Mouse (Mus musculus): ENCODE data around the gene Ssrp1. TPM values are rescaled to one million over a fixed set of nuclear protein-coding genes. Genes with fewer than 3 reads are reported as not detected.

Gene Ssrp1
- total and polyA plus RNA-seq, 3 experiments, result 241 to 437 (median 297) TPM

- Histone ChIP-seq H3K9me3 (replicated peaks; ENCODE audit: low read length) (no peaks in the 10 kb centered on the region), H3K36me3 (replicated peaks in 1 of 2; ENCODE audit: control insufficient read depth in 1 of 2, insufficient read depth in 1 of 2, low read length in 1 of 2) (peaks cover 0 to 2% of the 10 kb centered on the region in 2 experiments), H3K79me2 (replicated peaks; ENCODE audit: control insufficient read depth, extremely low read depth, insufficient read depth, poor library complexity, severe bottlenecking) (no peaks in the 10 kb centered on the region), H3K27me3 (replicated peaks) (no peaks in the 10 kb centered on the region), H3K9ac (ENCODE audit: insufficient read depth, low read depth) (no peak overlapping the region; the same call in 1 of the 2 replicates), H3K27ac (ENCODE audit: insufficient read depth, low read depth) (no peak overlapping the region), H3K4me3 (replicated peaks in 1 of 3; ENCODE audit: low read depth in 2 of 3, low read length in 2 of 3, poor library complexity in 1 of 3) (no peak overlapping the region), H3K4me1 (ENCODE audit: control insufficient read depth in 1 of 2, insufficient read depth in 2 of 2) (peaks cover 8 to 50% of the 10 kb centered on the region in 2 experiments), H3K4me2 (ENCODE audit: insufficient read depth, low read depth, poor library complexity, severe bottlenecking) (no peak overlapping the region)
- no peak; the same call in 1 of the 2 replicates for TF ChIP-seq MEF2A (IDR thresholded peaks at IDR 0.05; ENCODE audit: borderline replicate concordance, low read depth, low read length)
- no peak for TF ChIP-seq POLR2AphosphoS2 (IDR thresholded peaks at IDR 0.05; ENCODE audit: low read depth, low read length)
- no peak for TF ChIP-seq POLR2A (IDR thresholded peaks at IDR 0.05; ENCODE audit: low read depth, low read length)
- no peak for TF ChIP-seq JUN (IDR thresholded peaks at IDR 0.05; ENCODE audit: insufficient read depth, low read depth, low read length)
- TF ChIP-seq EP300 (IDR thresholded peaks at IDR 0.05; ENCODE audit: low read length), result peak; percentile 9; the same call in 1 of the 2 replicates
- no peak for TF ChIP-seq KAT2A (IDR thresholded peaks at IDR 0.05; ENCODE audit: insufficient replicate concordance, low read length)
- no peak for TF ChIP-seq GABPA (IDR thresholded peaks at IDR 0.05; ENCODE audit: insufficient replicate concordance, low read depth, low read length)
- no peak for TF ChIP-seq E2F4 (IDR thresholded peaks at IDR 0.05; ENCODE audit: insufficient replicate concordance, low read depth, low read length)
- TF ChIP-seq TBP (conservative IDR thresholded peaks at IDR 0.05; ENCODE audit: low read depth, low read length), result 0 out of 2 replicates have a peak, but pooled peaks have one; percentile 53
- TF ChIP-seq UBTF (IDR thresholded peaks at IDR 0.05; ENCODE audit: low read depth, low read length), result no peak
- TF ChIP-seq NELFE (IDR thresholded peaks at IDR 0.05; ENCODE audit: low read depth, low read length), result no peak
- peak; percentile 29 for TF ChIP-seq SMC3 (IDR thresholded peaks at IDR 0.05; ENCODE audit: low read depth, low read length)
- TF ChIP-seq MAFK (IDR thresholded peaks at IDR 0.05; ENCODE audit: insufficient replicate concordance, low read length), result no peak
- no peak for TF ChIP-seq MXI1 (IDR thresholded peaks at IDR 0.05; ENCODE audit: low read depth, low read length)
- no peak; the same call in none of the 2 replicates for TF ChIP-seq RAD21 (IDR thresholded peaks at IDR 0.05; ENCODE audit: low read depth, low read length)
- peak in 1 of 2 experiments; percentile 55; a peak in 2 of 4 replicates for TF ChIP-seq CTCF (conservative IDR thresholded peaks at IDR 0.05 in 1 of 2, IDR thresholded peaks at IDR 0.05 in 1 of 2; ENCODE audit: low read depth in 2 of 2, low read length in 2 of 2)
- DNase-seq (ENCODE audit: extremely low read depth), result no peak
- in situ Hi-C loops (cut with MboI; ENCODE audit: low pct_ligation_motif_present, low pct_unique_long_range_greater_than_20kb, low sequenced_read_pairs), result no loop called here
- dilution Hi-C loops (cut with MboI; ENCODE audit: extremely low pct_ligation_motif_present, extremely low pct_unique_long_range_greater_than_20kb, low sequenced_read_pairs), result no loop called here
Observed at GRCm38 (mm10) chr2:85013826-85014587, 23.0 kb upstream of the Ssrp1 start.

- H3K4me3 ChIP-seq (replicated peaks in 1 of 3; ENCODE audit: low read depth in 2 of 3, low read length in 2 of 3, poor library complexity in 1 of 3), result no peak overlapping the region
- H3K27ac ChIP-seq (ENCODE audit: insufficient read depth, low read depth), result no peak overlapping the region
- no peak overlapping the region for H3K9ac ChIP-seq (ENCODE audit: insufficient read depth, low read depth)
- peaks cover 8 to 50% of the 10 kb centered on the region in 2 experiments for H3K4me1 ChIP-seq (ENCODE audit: control insufficient read depth in 1 of 2, insufficient read depth in 2 of 2)
- dilution Hi-C loops (cut with MboI; ENCODE audit: extremely low pct_ligation_motif_present, extremely low pct_unique_long_range_greater_than_20kb, low sequenced_read_pairs), result no loop called here
- peak overlapping the region; percentile 7; the same call in 1 of the 2 replicates for H3K4me2 ChIP-seq (ENCODE audit: insufficient read depth, low read depth, poor library complexity, severe bottlenecking)
- H3K79me2 ChIP-seq (replicated peaks; ENCODE audit: control insufficient read depth, extremely low read depth, insufficient read depth, poor library complexity, severe bottlenecking), result no peaks in the 10 kb centered on the region
- peaks cover 0 to 2% of the 10 kb centered on the region in 2 experiments for H3K36me3 ChIP-seq (replicated peaks in 1 of 2; ENCODE audit: control insufficient read depth in 1 of 2, insufficient read depth in 1 of 2, low read length in 1 of 2)
- DNase-seq (ENCODE audit: extremely low read depth), result peak; percentile 66
- TF ChIP-seq UBTF (IDR thresholded peaks at IDR 0.05; ENCODE audit: low read depth, low read length) (no peak), MEF2A (IDR thresholded peaks at IDR 0.05; ENCODE audit: borderline replicate concordance, low read depth, low read length) (peak; percentile 67; the same call in 1 of the 2 replicates), USF2 (conservative IDR thresholded peaks at IDR 0.05; ENCODE audit: low read depth, low read length) (peak; percentile 63), USF1 (IDR thresholded peaks at IDR 0.05; ENCODE audit: low read depth, low read length) (peak; percentile 72), E2F4 (IDR thresholded peaks at IDR 0.05; ENCODE audit: insufficient replicate concordance, low read depth, low read length) (no peak), ZMIZ1 (IDR thresholded peaks at IDR 0.05; ENCODE audit: low read depth, low read length) (no peak), IRF4 (IDR thresholded peaks at IDR 0.05; ENCODE audit: low read depth, low read length) (peak; percentile 36; the same call in 1 of the 2 replicates), JUN (IDR thresholded peaks at IDR 0.05; ENCODE audit: insufficient read depth, low read depth, low read length) (no peak), BHLHE40 (IDR thresholded peaks at IDR 0.05; ENCODE audit: low read depth, low read length) (peak; percentile 68), ELF1 (IDR thresholded peaks at IDR 0.05; ENCODE audit: low read depth, low read length) (no peak), TCF12 (IDR thresholded peaks at IDR 0.05; ENCODE audit: low read depth, low read length) (0 out of 2 replicates have a peak, but pooled peaks have one; percentile 20), NELFE (IDR thresholded peaks at IDR 0.05; ENCODE audit: low read depth, low read length) (no peak), MAX (IDR thresholded peaks at IDR 0.05; ENCODE audit: low read length) (peak; percentile 61; the same call in 1 of the 2 replicates), GABPA (IDR thresholded peaks at IDR 0.05; ENCODE audit: insufficient replicate concordance, low read depth, low read length) (no peak), RAD21 (IDR thresholded peaks at IDR 0.05; ENCODE audit: low read depth, low read length) (no peak), PAX5 (IDR thresholded peaks at IDR 0.05; ENCODE audit: low read length) (no peak), EP300 (IDR thresholded peaks at IDR 0.05; ENCODE audit: low read length) (peak; percentile 30; the same call in 1 of the 2 replicates), RCOR1 (conservative IDR thresholded peaks at IDR 0.05; ENCODE audit: low read depth, low read length) (no peak)
- no peaks in the 10 kb centered on the region for H3K9me3 ChIP-seq (replicated peaks; ENCODE audit: low read length)
- no peaks in the 10 kb centered on the region for H3K27me3 ChIP-seq (replicated peaks)
- in situ Hi-C loops (cut with MboI; ENCODE audit: low pct_ligation_motif_present, low pct_unique_long_range_greater_than_20kb, low sequenced_read_pairs), result no loop called here
Observed at GRCm38 (mm10) chr2:85014588-85014982, 22.4 kb upstream of the Ssrp1 start.
